Mouse (Mus musculus) adrenal gland, postnatal 10 days (tissue): ENCODE data around the gene Tex13c3. TPM values are rescaled to one million over a fixed set of nuclear protein-coding genes. Genes with fewer than 3 reads are reported as not detected.
"Not testable (repeated sequence)": the region's sequence is repeated elsewhere in the genome, so short reads cannot be mapped to it uniquely, and the experiment has no call there.

ENCODE experiments used
- DNase-seq: peaks from one replicate; pipeline ENCODE4 v3.0.0; 2021; ENCODE audit warnings: mixed read lengths
- long read RNA-seq, 2 experiments: library from polyadenylated mRNA; stranded (forward); transcript quantifications; one replicate each; pipeline ENCODE4 v2.0.0; 2021
- total RNA-seq, 2 experiments: library from RNA; stranded (reverse); gene quantifications; 2 replicates each; pipeline ENCODE4 v1.2.3; 2021

Gene Tex13c3
- not detected for total RNA-seq
- long read RNA-seq, experiment 1, result 0 reads
- long read RNA-seq, experiment 2, result 0 reads

DNA sequence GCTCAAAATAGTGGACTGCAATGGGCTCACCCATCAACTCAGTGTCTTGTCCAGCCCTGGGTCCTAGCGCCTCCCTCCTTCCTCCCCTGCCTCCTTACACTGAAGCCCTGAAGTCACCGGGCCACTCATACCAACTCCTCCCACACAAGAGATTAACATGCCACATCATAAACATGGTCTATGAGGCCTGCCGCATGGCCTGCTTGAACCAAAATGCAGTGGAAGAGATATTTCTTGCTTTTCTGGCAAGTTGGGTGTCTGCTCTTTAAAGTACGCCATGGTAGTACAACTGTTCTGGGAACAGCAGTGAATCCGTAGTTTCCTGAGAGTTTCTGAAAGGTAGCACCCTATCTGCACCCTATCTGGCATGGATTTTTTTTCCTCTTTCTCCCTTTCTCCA lies at the start of gene Tex13c3:
TSS of gene Tex13c3 (minus strand) at position 101 of the 400 bp plus-strand sequence.
- DNase-seq, result not testable (repeated sequence)

DNA sequence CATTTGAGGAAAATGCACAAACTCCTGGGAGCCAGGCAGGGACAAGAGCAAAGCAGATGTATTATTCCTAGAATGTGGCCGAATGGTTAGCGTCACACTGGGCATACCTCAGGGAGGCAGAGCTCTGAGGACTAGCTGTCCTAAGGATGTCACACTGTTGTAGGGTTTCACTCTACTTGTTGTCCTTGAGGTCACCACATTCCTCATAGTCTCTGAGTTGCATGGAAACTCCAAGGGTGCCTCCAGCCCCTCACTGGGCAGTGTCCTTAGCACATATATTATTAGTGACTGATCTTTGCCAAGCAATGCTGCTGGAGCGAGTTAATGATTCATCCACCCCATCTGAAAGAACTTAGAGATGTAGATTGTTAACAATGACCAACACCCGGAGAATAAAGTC lies 8.6 kb upstream of the Tex13c3 start:
- no peak for DNase-seq
